Mouse (Mus musculus): ENCODE measurements around the gene Gm19684. TPM values are rescaled to one million over a fixed set of nuclear protein-coding genes. Genes with fewer than 3 reads are reported as not detected.
"Not testable (repeated sequence)": the region's sequence is repeated elsewhere in the genome, so short reads cannot be mapped to it uniquely, and the experiment has no call there.

Gm19684 gene
- total RNA-seq (2015; ENCODE audit: low replicate concordance) (1.5 TPM in 1 of 2 replicates, not detected in the other), total RNA-seq (2017; ENCODE audit: low replicate concordance) (0.84 TPM in 1 of 2 replicates, not detected in the other)

- peak; percentile 93 for ATAC-seq (replicated peaks; ENCODE audit: low FRiP score, poor library complexity, severe bottlenecking)
These were observed at the start of gene Gm19684 for GRCm38 (mm10) chr17:36121352-36122020. TSS of gene Gm19684 (plus strand) at chr17:36121678.

GRCm38 (mm10) chr17:36081901-36082300 lies 39.6 kb upstream of the Gm19684 start:
- ATAC-seq (replicated peaks; ENCODE audit: low FRiP score, poor library complexity, severe bottlenecking), result not testable (repeated sequence)

- not testable (repeated sequence) for ATAC-seq (replicated peaks; ENCODE audit: low FRiP score, poor library complexity, severe bottlenecking)
These were observed 38.8 kb upstream of the Gm19684 start for GRCm38 (mm10) chr17:36082519-36083232.

- ATAC-seq (replicated peaks; ENCODE audit: low FRiP score, poor library complexity, severe bottlenecking), result no peak
These were observed 38.1 kb upstream of the Gm19684 start for GRCm38 (mm10) chr17:36083266-36083869.

- ATAC-seq (replicated peaks; ENCODE audit: low FRiP score, poor library complexity, severe bottlenecking), result no peak
These were observed 37.5 kb upstream of the Gm19684 start for GRCm38 (mm10) chr17:36083870-36084451.

- not testable (repeated sequence) for ATAC-seq (replicated peaks; ENCODE audit: low FRiP score, poor library complexity, severe bottlenecking)
These were observed 35.5 kb upstream of the Gm19684 start for GRCm38 (mm10) chr17:36085976-36086375.

- ATAC-seq (replicated peaks; ENCODE audit: low FRiP score, poor library complexity, severe bottlenecking), result not testable (repeated sequence)
These were observed 29.5 kb upstream of the Gm19684 start for GRCm38 (mm10) chr17:36091933-36092332.

GRCm38 (mm10) chr17:36092520-36092919 lies 29.0 kb upstream of the Gm19684 start:
- ATAC-seq (replicated peaks; ENCODE audit: low FRiP score, poor library complexity, severe bottlenecking), result not testable (repeated sequence)

GRCm38 (mm10) chr17:36093936-36094335 lies 27.5 kb upstream of the Gm19684 start:
- ATAC-seq (replicated peaks; ENCODE audit: low FRiP score, poor library complexity, severe bottlenecking), result no peak

- not testable (repeated sequence) for ATAC-seq (replicated peaks; ENCODE audit: low FRiP score, poor library complexity, severe bottlenecking)
These were observed 21.9 kb upstream of the Gm19684 start for GRCm38 (mm10) chr17:36099603-36100002.

GRCm38 (mm10) chr17:36102091-36102490 lies 19.4 kb upstream of the Gm19684 start:
- ATAC-seq (replicated peaks; ENCODE audit: low FRiP score, poor library complexity, severe bottlenecking), result not testable (repeated sequence)

- not testable (repeated sequence) for ATAC-seq (replicated peaks; ENCODE audit: low FRiP score, poor library complexity, severe bottlenecking)
These were observed 11.3 kb upstream of the Gm19684 start for GRCm38 (mm10) chr17:36110129-36110528.

GRCm38 (mm10) chr17:36110641-36111509 lies 10.6 kb upstream of the Gm19684 start:
- peak; percentile 94 for ATAC-seq (replicated peaks; ENCODE audit: low FRiP score, poor library complexity, severe bottlenecking)

- ATAC-seq (replicated peaks; ENCODE audit: low FRiP score, poor library complexity, severe bottlenecking), result 0 out of 2 replicates have a peak, but pooled peaks have one; percentile 36
These were observed 10.0 kb upstream of the Gm19684 start for GRCm38 (mm10) chr17:36111510-36111868.

- peak; percentile 72 for ATAC-seq (replicated peaks; ENCODE audit: low FRiP score, poor library complexity, severe bottlenecking)
These were observed 7.4 kb upstream of the Gm19684 start for GRCm38 (mm10) chr17:36113979-36114593.

GRCm38 (mm10) chr17:36116545-36116944 lies 4.9 kb upstream of the Gm19684 start:
- ATAC-seq (replicated peaks; ENCODE audit: low FRiP score, poor library complexity, severe bottlenecking), result not testable (repeated sequence)

GRCm38 (mm10) chr17:36120839-36121238 lies 639 bp upstream of the Gm19684 start:
- peak; percentile 43 for ATAC-seq (replicated peaks; ENCODE audit: low FRiP score, poor library complexity, severe bottlenecking)

GRCm38 (mm10) chr17:36124111-36124510 lies 2.6 kb downstream of the Gm19684 start:
- ATAC-seq (replicated peaks; ENCODE audit: low FRiP score, poor library complexity, severe bottlenecking), result not testable (repeated sequence)

GRCm38 (mm10) chr17:36128525-36128924 lies 7.0 kb downstream of the Gm19684 start:
- ATAC-seq (replicated peaks; ENCODE audit: low FRiP score, poor library complexity, severe bottlenecking), result not testable (repeated sequence)
